Mouse (Mus musculus): ENCODE data around the gene Ntsr1.
A peak's percentile ranks its signal among the peaks of the same experiment; 100 is the strongest.

Gene Ntsr1

DNA sequence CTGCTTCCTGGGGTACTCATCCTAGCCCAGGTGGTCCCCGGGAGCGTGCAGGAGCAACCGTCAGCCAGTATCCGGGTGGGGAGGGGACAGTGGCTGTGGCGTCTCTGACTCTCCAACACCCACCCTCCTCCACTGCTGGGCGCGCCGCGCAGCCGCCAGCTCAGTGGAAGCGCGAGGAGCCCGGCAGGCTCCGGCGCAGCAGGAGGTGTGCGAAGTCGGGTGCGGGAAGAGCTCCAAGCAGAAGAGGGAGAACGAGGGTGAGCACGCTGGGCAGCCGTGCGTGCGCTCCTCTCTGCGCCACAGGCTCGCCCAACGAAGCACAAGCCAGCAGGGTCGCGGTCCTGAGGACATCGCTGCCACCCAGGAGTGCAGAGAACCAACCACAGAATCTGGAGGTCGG is at the start of gene Ntsr1:
TSS of gene Ntsr1 (plus strand) at position 236 of the 400 bp plus-strand sequence.
- DNase-seq (ENCODE audit: low read depth, low spot score): peak; percentile 4

DNA sequence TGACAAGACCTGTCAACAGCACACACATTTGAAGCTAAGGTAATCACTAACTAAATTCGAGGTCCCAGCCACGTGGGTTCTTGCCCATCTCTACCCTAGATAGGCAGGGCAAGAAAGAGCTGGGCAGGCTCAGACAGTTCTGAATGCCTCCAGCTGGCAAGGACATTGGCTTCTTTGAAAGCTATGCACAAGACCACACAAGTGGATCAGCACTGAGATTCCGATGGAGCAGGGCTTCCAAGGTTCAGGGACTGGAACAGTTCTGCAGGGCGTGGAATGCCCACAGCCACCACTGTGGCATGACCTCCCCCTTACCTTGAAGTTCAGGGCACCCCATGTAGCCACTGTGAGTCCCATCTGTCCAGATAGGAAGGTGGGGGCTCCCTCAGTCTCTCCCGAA is 49.2 kb upstream of the Ntsr1 start:
- no peak for DNase-seq (ENCODE audit: low read depth, low spot score)

DNA sequence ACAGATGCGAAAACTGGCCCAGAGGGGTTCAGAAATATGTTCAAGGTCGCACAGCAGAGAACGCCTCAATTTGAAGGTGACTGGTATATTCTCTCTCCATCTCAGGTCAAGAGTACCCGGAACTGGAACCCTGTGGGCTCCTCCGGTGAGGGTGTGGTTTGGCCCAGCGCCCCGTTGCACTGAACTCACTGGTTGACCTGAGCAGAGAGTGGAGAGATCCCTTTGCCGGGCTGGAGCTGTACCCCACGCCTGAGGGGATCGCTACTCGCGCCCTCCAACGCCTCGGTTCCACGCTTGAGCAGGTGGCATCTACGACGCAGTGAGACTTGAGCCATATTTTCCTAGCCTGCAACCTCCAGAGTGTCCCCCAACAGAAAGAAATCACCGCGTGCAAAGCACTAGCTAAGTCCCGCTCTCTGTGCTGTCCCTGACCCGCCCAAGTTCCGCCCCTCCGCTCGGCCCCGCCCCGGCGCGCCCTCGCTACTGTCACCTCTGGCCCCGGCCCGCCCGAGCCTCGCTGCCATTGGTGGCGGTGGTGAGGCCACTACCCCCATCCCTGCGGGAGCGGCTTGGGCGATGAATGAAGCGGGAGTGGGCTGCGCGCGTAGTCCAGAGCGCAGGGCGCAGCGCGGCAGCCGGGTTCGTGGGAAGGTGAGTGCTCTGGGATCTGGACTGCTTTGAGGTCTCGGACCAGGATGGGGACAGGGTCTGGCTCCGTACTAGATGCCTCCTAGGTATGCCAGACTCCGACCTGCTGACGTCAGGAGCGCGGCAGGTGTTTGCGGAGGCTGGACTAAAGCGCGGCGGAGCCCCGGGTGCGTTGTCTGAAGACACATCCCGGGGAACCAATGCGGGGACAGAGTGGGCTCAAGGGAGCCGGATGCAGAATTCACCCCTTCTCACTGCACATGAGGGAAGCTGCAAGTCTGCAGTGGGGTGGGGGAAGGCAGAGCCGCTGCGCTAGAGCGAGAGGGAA is 43.8 kb upstream of the Ntsr1 start, which contains the start of gene Slco4a1:
TSS of gene Slco4a1 (plus strand) at position 523 of the 976 bp plus-strand sequence.
- peak; percentile 95 for DNase-seq (ENCODE audit: low read depth, low spot score)

DNA sequence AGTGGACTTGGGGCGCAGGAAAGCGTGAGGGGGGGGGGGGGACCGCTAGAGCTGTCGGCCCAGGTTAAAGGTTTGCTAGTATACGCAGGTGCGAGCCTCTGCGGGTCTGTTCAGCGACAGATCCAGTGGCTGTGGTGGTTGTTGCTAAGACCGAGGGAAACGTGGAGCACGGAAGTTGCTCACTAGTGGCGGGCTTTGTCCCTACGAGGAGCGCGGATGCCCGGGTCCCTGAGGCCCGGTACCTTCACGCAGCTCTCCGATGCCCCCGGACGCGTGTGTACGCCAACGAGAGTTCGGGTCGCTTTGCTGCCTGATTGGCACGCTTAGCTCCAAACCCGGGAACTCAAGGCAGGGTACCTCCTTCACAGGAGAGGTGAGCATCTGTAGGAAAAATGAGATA is 43.1 kb upstream of the Ntsr1 start:
- DNase-seq (ENCODE audit: low read depth, low spot score): no peak

DNA sequence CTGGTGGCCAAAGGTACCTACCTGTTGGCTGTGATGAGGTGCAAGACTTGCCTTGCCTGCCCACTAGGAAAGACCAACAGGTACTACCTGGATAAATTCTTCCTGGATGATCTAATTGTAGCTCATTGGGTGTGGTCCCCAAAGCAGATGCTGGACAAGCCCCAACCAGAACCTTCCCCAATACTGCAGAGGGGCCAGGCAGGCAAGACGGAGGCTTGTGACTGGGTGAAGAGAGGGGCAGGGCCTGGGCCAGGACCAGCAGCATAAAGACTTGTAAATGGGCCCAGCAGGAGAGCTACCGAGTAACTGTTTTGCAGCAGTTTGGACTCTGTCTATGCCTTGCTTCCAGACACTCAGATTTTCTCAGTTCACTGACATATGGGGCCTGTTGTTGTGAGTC is 42.1 kb upstream of the Ntsr1 start:
- DNase-seq (ENCODE audit: low read depth, low spot score): peak; percentile 93

DNA sequence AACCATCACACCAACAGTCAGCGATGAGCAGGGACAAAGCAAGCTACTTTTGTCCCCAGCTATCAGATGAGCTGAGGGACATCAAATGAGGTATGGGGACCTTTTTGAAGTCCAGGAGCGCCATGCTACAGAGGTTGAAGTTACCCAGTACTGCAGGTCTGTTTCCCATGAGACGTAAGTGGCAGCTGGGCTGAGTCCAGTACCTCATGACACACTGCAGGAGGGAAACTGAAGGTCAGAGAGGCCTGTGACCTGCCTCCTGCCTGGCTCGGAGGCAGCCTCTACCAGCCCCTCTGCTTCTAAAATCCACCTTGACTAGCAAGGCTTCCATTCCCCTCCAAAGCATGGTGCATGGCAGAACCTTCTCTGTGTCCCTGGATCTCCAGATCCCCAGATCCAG is 40.3 kb upstream of the Ntsr1 start:
- no peak for DNase-seq (ENCODE audit: low read depth, low spot score)

DNA sequence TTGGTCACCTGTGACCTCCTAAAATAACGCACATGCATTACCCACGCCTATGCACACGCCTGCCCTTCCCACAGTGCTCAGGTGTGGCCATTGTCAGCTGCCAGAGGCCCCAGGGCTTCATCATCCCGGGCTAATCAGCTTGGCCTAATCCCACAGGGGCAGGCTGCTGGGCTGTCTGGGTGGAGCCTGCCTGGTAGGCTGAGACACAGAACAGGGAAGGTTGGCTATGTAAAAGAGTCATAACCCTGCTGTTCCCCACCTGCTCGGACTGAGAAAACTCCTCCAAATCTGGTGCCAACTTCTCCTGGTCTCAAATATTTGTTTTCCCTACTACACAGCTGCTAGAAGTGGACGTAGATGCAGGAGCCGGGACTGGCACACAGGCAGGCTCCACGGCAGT is 39.0 kb upstream of the Ntsr1 start:
- no peak for DNase-seq (ENCODE audit: low read depth, low spot score)

DNA sequence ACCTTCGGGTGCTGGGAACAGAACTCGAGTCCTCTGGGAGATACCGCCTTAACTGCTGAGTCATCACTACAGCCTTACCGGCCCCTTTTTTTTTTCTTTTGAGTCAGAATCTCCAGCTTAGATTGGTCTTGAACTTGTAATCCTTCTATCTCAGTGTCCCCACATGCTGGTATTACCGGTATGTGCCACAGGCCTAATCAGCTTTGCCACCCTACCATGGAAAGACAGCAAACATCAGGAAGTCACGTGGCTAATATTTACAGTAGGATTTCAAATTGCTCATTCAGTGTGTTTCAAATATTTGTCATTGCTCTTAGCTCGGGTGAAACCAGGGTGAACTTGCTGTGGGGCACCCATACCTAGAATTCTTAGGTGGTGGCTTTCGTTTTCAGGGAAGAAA is 37.2 kb upstream of the Ntsr1 start:
- no peak for DNase-seq (ENCODE audit: low read depth, low spot score)

DNA sequence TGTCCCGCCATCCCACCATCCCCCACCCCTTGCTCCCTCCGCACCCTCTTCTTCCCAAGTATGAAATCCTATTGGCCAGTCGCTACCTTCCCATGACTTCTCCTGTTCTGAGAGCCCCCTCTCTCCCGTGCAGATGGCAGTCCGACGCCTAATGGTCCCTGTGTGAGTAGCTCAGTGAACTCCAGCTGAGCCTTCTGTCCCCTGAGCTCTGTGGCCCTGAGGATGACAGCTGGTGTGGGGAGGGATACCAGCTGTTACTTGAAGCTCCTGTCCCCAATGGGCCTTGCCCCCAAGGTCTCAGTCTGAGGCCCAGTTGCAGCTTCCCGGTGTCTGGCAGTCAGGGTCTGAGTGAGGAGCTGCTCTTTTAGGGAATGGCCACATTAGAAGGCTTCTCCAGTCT is 33.3 kb upstream of the Ntsr1 start:
- no peak for DNase-seq (ENCODE audit: low read depth, low spot score)

DNA sequence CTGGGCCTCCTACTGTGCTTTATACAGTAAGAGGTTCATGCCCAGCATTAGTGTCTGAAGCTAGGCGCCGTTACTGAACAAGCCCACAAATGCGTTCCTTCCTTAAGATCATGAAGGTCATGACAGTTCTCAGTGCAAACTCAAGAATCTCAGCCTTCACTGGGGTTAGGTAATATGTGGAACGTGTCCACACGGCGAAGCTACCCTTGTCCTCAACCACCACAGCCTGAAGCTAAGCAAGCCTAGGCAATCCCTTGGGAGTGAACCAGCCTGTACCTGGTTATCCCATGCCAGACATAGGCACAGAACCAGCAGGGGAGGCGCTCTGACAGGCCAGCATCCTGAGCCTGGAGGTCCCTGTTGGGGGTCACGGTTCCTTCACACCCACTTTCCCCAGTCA is 30.9 kb upstream of the Ntsr1 start:
- no peak for DNase-seq (ENCODE audit: low read depth, low spot score)

DNA sequence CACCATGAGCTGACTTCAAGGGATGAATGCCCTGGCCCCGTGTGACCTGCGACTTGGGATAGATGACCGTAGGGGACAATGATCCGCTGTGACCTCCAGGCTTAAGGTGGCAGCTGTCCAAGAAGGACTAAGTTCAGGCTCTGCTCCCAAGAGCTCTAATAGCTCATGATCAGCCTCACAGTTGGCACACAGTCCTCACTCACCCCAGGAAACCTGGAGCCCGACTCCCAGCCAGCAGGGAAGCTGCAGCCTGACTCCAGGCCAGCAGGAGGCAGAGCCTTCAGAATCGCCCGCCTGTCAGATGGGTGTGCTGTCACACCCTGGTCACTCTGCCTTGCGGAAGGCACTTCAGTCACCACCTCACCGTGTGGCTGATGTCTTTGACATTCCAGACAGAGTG is 30.0 kb upstream of the Ntsr1 start:
- DNase-seq (ENCODE audit: low read depth, low spot score): no peak

DNA sequence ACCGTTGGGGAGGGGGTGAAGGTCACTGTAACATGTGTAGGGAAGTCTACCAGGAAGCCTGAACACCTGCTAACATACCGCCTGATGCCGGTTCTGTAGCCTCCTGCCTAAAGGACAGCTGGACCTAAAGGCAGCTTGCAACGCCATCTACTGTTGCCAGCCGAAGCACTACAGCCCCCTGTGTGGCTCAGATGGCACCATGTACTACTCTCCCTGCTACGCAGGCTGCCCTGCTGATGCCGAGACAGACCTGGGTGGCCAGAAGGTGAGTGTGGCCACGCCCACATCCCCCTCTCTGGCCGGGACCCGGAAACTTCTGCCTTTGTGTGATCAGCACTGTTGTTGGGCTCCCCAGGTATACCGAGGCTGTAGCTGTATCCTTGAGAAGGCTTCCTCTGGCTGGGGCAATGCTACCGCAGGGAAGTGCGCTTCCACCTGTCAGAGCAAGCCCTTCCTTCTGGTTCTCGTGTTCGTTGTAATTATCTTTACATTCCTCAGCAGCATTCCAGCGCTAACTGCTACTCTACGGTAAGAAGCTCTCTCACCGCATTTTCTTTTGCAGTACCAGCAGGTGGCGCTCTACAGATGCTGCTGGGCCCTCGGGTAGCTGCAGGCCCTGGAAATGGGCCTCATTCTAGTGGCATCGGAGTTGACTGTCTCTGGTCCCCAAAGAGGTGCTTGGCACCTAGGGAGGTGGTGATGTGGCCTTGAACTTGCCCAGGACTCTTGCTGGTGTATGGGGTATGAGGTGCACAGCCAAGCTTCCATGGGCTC is 27.3 kb upstream of the Ntsr1 start:
- peak; percentile 83 for DNase-seq (ENCODE audit: low read depth, low spot score)

DNA sequence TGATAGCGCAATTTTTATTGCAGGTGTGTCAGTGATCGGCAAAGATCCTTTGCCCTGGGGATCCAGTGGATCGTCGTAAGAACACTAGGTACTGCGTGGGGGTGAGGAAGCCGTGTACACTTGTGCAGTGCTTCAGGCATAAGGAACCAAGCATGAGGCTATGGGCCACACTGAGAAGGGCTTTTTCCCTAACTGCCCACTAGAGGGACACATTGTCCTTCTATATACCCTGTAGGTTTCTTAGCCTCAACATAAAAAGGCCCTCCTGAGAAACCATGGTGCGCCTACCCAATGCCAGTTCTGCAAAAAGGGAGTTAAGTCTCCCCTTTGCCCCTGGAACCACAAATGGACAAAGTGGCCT is 26.7 kb upstream of the Ntsr1 start:
- peak; percentile 80 for DNase-seq (ENCODE audit: low read depth, low spot score)

DNA sequence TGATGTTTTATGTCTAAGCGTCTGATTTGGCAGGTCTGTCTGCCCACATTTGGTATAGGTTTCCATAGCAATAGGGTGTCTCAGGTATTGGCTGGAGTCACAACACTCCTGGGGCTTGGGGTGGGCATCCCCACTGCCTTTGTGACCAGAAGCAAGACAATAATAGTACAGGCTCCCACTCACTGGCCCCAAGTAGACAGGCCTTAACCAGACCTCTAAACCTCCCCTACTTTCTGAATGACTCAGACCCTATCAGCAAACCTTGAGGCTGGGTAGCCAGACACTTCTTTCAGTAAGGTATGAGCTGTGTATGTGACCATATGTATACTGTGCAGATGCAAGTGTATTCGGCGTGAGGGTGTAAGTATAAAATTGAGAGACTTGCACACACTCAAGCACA is 24.9 kb upstream of the Ntsr1 start:
- no peak for DNase-seq (ENCODE audit: low read depth, low spot score)

DNA sequence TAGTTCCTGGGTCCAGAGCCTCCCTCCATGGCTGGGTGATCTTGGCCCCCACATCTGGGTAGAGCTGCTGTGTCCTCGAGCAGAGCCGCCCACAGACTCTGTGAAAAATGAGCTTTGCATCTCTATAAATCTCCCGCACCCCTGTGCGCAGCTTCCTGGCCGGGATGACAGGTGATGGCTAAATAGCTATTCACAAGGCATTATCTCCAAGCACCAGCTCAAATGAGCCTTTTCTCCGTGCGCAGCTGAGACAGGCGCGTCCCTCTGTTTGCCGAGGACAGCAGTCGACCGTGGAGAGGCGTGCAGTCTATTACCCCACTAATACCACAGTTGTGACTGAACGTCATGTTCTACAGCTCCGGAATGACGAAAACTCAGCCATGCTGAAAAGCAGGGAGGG is 17.5 kb upstream of the Ntsr1 start:
- DNase-seq (ENCODE audit: low read depth, low spot score): peak; percentile 23

DNA sequence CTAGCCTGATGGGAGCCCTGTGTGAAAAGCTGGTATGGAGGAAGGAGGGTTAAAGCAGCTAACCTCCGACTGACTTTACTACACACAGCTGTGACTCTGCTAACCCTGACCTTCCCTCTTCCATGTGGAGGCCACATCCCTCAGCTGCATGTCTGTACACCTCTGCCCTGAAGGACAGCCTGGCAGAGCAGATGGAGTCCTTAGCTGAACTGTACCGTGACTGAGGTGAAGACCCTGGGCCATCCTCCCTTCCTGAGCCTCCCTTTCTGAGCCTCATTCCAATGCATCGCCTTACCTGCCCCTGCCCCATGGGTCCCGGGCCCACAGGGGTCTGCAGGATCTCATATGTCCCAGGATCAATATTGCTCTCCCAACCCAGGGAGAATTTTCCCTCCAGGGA is 14.9 kb upstream of the Ntsr1 start:
- no peak for DNase-seq (ENCODE audit: low read depth, low spot score)

DNA sequence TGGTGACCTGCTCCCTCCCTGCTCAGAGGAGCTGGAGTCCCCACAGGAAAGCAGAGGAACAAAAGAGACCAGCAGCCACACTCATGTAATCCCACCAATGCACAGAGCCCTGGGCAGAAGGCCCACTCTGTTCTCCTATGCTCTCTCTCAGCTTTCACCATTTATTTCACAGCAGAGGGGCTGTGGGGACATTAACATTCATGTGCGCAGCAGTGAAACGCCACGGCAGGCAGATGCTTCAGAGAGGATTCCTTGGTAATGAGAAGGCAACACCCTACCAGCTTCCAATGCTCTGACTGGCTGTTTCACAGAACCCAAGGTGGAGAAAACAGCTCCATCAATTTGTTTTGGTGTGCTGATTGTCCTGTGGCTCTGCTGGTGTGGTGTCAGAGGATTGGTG is 14.5 kb upstream of the Ntsr1 start:
- DNase-seq (ENCODE audit: low read depth, low spot score): no peak

DNA sequence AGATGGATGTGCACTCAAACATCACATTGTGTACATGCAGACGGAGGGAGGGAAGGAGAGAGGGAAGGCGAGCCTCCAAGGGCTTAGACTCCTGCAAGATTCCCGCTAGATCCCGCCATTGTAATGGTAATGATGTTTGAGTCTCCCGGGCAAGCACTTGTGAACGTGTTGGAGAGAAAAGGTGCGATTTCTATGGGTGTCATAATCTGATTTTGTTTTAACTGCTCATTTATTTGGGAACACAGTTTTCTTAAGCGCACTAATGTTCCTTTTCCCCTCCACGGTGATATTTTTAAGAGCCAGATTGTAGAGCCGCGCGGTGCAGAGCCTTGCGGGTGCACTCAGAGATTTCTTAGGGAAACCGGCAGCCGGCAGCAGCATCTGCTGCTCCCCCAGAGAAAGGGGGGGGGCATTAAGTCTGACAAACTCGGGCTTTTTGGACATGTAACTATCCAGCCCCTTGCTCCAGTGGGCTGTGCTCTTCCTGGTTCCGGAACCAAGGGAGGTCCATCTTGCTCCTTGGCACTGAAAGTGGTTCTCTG is 11.5 kb upstream of the Ntsr1 start:
- DNase-seq (ENCODE audit: low read depth, low spot score): peak; percentile 72

DNA sequence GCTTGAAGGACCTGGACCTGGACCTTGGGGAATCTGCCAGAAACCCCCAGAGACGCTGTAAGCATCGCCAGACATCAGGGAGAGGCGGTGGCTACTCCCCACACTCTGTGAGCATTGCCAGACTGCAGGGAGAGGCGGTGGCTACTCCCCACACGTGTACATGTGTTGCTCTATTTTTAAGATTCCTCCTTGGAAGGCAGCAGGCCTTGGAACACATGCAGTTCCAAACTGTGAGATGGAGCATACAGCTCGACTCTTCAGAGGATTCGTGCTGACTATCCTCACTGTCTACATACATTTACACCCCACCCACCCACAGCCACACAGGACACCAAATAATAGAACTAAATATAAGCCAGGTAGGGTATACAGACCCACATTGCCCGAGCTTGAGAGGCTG is 3.9 kb upstream of the Ntsr1 start:
- no peak for DNase-seq (ENCODE audit: low read depth, low spot score)

DNA sequence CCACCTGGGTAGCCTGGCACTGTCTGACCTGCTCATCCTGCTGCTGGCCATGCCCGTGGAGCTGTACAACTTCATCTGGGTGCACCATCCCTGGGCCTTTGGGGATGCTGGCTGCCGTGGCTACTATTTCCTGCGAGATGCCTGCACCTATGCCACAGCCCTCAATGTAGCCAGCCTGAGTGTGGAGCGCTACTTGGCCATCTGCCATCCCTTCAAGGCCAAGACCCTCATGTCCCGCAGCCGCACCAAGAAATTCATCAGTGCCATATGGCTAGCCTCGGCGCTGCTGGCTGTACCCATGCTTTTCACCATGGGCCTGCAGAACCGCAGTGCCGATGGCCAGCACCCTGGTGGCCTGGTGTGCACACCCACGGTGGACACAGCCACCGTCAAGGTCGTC is 950 bp downstream of the Ntsr1 start:
- DNase-seq (ENCODE audit: low read depth, low spot score): no peak

DNA sequence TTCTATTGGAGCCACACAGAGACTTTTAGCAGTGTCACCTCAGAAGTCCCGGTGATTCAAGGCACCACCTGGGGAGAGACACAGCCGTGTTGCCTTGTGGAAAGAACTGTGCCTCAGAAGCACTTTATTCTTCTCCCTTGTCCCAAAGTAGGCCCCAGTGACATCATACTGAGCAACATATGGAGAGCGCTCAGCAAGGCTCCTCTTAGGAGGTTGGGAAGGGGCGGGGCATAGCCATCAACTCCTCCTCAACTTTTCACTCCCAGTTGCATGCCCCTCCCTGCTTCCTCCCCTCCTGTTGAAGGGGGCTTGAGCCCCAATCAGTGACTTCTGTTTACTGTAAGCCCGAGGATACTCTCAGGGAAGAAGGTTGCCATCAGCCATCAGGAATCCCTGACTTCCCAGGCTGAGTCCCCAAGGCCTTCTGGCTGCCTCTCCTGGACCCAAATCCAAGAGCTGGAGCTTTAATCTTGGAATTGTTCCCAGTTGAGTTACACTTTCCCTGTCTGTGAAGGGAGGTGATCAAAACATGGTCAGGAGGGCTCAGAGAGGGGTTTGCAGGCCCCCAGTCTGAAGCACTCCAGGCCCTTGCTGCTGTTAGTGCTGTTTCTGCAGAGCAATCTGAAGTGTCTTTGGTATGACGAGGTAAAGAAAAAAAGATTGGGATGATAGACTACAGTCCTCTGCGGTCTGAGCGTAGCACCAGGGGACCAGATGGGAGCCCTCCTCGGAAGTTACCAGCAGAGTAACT is 1.6 kb downstream of the Ntsr1 start:
- peak; percentile 26 for DNase-seq (ENCODE audit: low read depth, low spot score)

DNA sequence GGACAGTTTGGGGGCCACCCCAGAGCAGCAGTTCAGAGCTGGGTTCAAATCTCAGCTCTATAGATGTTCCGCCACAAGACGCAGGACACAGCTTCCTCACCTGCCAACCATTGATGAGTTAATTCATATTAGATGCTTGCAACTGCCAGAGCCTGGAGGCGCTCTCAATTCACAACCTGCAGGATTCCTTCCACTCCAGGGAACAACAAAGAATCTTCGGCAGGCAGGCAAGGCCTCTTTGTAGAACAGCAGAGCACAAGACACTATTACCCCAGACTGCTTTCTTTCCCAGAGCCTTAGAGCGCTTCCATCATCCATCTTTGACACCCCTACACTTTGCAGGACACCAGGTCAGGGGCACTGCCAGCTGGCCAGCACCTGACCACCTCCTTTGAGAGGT is 6.5 kb downstream of the Ntsr1 start:
- no peak for DNase-seq (ENCODE audit: low read depth, low spot score)

Data from R1 (cell line).